Mouse (Mus musculus): ENCODE measurements around the gene Hoxa1. TPM values are rescaled to one million over a fixed set of nuclear protein-coding genes. Genes with fewer than 3 reads are reported as not detected.

The Hoxa1 gene
- polyA plus RNA-seq, 1 experiment, result 2.0 TPM

DNA sequence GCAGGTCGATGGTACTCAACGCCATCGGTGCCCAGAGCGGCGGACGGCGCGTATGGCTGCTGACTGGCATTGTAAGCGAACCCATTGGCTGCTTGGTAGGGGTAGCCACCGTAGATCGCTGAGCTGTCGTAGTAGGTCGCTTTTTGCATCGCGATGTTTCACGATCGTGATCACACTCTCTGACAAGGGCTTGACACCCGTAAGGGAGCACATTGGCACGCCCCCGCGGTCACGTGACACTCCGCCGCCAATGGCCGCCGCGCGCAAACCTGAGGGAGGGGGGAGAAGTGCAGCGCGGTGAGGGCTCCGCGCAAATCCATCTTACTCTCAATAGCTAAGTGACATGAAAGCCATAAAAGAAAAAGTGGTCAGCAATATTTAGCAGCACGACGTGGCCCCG lies 14.4 kb upstream of the Hoxa1 start:
- H3ac ChIP-seq (ENCODE audit: control insufficient read depth, insufficient read length), result no peak overlapping the region
- H3K27me3 ChIP-seq (ENCODE audit: control insufficient read depth, insufficient read depth, insufficient read length), result no peaks in the 10 kb centered on the region
- H3K36me3 ChIP-seq (ENCODE audit: control insufficient read depth, insufficient read depth), result no peaks in the 10 kb centered on the region
- no peak overlapping the region for H3K4me3 ChIP-seq
- no peak for TF ChIP-seq TCF12 (IDR thresholded peaks at IDR 0.05; ENCODE audit: insufficient read depth, poor library complexity, severe bottlenecking)
- no peak for TF ChIP-seq MYOD1 (IDR thresholded peaks at IDR 0.05; ENCODE audit: control insufficient read depth in 1 of 3, insufficient read length in 2 of 3, low read depth in 2 of 3)
- TF ChIP-seq POLR2A (IDR thresholded peaks at IDR 0.05; ENCODE audit: insufficient read length, low read depth), result no peak
- TF ChIP-seq CEBPB (IDR thresholded peaks at IDR 0.05; ENCODE audit: insufficient read depth, poor library complexity, severe bottlenecking), result no peak
- TF ChIP-seq POLR2AphosphoS2 (IDR thresholded peaks at IDR 0.05; ENCODE audit: insufficient read length, low read depth), result no peak
- TF ChIP-seq E2F4 (IDR thresholded peaks at IDR 0.05; ENCODE audit: insufficient read depth), result no peak
- no peak for TF ChIP-seq REST (IDR thresholded peaks at IDR 0.05; ENCODE audit: insufficient read depth, insufficient read length)
- TF ChIP-seq MYOG (IDR thresholded peaks at IDR 0.05; ENCODE audit: control insufficient read depth in 1 of 3, insufficient read depth in 1 of 3, insufficient read length in 2 of 3, low read depth in 2 of 3), result no peak
- TF ChIP-seq MAX (IDR thresholded peaks at IDR 0.05; ENCODE audit: low read depth), result no peak
- no peak for TF ChIP-seq USF1 (IDR thresholded peaks at IDR 0.05; ENCODE audit: low read depth)
- no peak for TF ChIP-seq TCF3 (IDR thresholded peaks at IDR 0.05; ENCODE audit: insufficient read length, low read depth)
- no peak for TF ChIP-seq SRF (IDR thresholded peaks at IDR 0.05; ENCODE audit: control insufficient read depth, insufficient read length, low read depth)
- H3K79me2 ChIP-seq (ENCODE audit: control insufficient read depth, insufficient read depth), result no peaks in the 10 kb centered on the region
- H3K4me2 ChIP-seq (ENCODE audit: low read depth), result no peak overlapping the region

DNA sequence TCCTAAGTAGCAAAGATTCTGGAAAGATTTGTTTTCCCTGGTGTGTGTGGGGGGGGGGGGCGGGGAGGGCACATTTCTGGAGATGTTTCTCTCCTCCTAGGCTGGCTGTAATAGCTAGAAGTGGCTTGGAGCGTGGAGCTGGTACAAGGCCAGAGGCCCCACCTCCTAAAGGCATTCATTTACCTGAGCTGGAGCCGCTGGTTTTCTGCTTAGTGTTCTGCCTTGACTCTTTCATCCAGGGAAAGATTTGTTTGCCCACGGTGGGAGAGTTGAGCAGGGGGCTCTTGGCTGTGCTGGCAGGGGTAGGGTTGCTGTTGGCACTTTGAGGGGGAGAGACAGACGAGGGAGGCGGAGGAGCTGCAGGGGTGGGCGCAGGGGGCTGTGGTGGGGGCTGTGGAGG lies 13.8 kb upstream of the Hoxa1 start:
- Histone ChIP-seq H3ac (ENCODE audit: control insufficient read depth, insufficient read length) (no peak overlapping the region), H3K36me3 (ENCODE audit: control insufficient read depth, insufficient read depth) (no peaks in the 10 kb centered on the region), H3K79me2 (ENCODE audit: control insufficient read depth, insufficient read depth) (no peaks in the 10 kb centered on the region), H3K27me3 (ENCODE audit: control insufficient read depth, insufficient read depth, insufficient read length) (no peaks in the 10 kb centered on the region), H3K4me3 (no peak overlapping the region), H3K4me2 (ENCODE audit: low read depth) (no peak overlapping the region)
- TF ChIP-seq MAX (IDR thresholded peaks at IDR 0.05; ENCODE audit: low read depth) (no peak), TCF3 (IDR thresholded peaks at IDR 0.05; ENCODE audit: insufficient read length, low read depth) (no peak), POLR2AphosphoS2 (IDR thresholded peaks at IDR 0.05; ENCODE audit: insufficient read length, low read depth) (no peak), USF1 (IDR thresholded peaks at IDR 0.05; ENCODE audit: low read depth) (no peak), E2F4 (IDR thresholded peaks at IDR 0.05; ENCODE audit: insufficient read depth) (no peak), SRF (IDR thresholded peaks at IDR 0.05; ENCODE audit: control insufficient read depth, insufficient read length, low read depth) (no peak), TCF12 (IDR thresholded peaks at IDR 0.05; ENCODE audit: insufficient read depth, poor library complexity, severe bottlenecking) (no peak), CEBPB (IDR thresholded peaks at IDR 0.05; ENCODE audit: insufficient read depth, poor library complexity, severe bottlenecking) (no peak), REST (IDR thresholded peaks at IDR 0.05; ENCODE audit: insufficient read depth, insufficient read length) (no peak), MYOG (IDR thresholded peaks at IDR 0.05; ENCODE audit: control insufficient read depth in 1 of 3, insufficient read depth in 1 of 3, insufficient read length in 2 of 3, low read depth in 2 of 3) (no peak), POLR2A (IDR thresholded peaks at IDR 0.05; ENCODE audit: insufficient read length, low read depth) (no peak), MYOD1 (IDR thresholded peaks at IDR 0.05; ENCODE audit: control insufficient read depth in 1 of 3, insufficient read length in 2 of 3, low read depth in 2 of 3) (no peak)

DNA sequence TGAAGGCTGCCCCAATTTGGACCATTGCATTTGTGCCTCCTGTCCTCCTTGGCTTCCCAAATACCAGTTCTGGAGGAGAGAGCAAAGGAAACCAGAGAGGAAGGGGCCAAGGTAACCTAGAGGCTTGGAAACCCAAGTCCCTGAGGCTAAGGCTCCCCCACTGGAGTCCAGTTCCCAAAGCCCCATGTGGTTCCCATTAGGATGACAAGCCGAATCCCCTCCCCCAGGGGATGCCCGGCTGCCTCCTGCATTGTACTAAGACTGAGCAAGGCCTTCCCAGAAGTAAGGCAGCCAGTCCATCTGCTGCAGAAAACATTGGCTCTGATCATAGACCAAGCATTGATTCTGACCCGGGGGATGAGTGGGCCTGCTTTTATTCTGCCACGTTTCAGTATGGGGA lies 13.2 kb upstream of the Hoxa1 start:
- H3K79me2 ChIP-seq (ENCODE audit: control insufficient read depth, insufficient read depth), result no peaks in the 10 kb centered on the region
- no peaks in the 10 kb centered on the region for H3K36me3 ChIP-seq (ENCODE audit: control insufficient read depth, insufficient read depth)
- H3K4me3 ChIP-seq, result no peak overlapping the region
- no peaks in the 10 kb centered on the region for H3K27me3 ChIP-seq (ENCODE audit: control insufficient read depth, insufficient read depth, insufficient read length)
- TF ChIP-seq POLR2AphosphoS2 (IDR thresholded peaks at IDR 0.05; ENCODE audit: insufficient read length, low read depth) (no peak), MAX (IDR thresholded peaks at IDR 0.05; ENCODE audit: low read depth) (no peak), MYOG (IDR thresholded peaks at IDR 0.05; ENCODE audit: control insufficient read depth in 1 of 3, insufficient read depth in 1 of 3, insufficient read length in 2 of 3, low read depth in 2 of 3) (no peak), TCF3 (IDR thresholded peaks at IDR 0.05; ENCODE audit: insufficient read length, low read depth) (no peak), SRF (IDR thresholded peaks at IDR 0.05; ENCODE audit: control insufficient read depth, insufficient read length, low read depth) (no peak), REST (IDR thresholded peaks at IDR 0.05; ENCODE audit: insufficient read depth, insufficient read length) (no peak), TCF12 (IDR thresholded peaks at IDR 0.05; ENCODE audit: insufficient read depth, poor library complexity, severe bottlenecking) (no peak), E2F4 (IDR thresholded peaks at IDR 0.05; ENCODE audit: insufficient read depth) (no peak), USF1 (IDR thresholded peaks at IDR 0.05; ENCODE audit: low read depth) (no peak), CEBPB (IDR thresholded peaks at IDR 0.05; ENCODE audit: insufficient read depth, poor library complexity, severe bottlenecking) (no peak), MYOD1 (IDR thresholded peaks at IDR 0.05; ENCODE audit: control insufficient read depth in 1 of 3, insufficient read length in 2 of 3, low read depth in 2 of 3) (no peak), POLR2A (IDR thresholded peaks at IDR 0.05; ENCODE audit: insufficient read length, low read depth) (no peak)
- H3ac ChIP-seq (ENCODE audit: control insufficient read depth, insufficient read length), result no peak overlapping the region
- H3K4me2 ChIP-seq (ENCODE audit: low read depth), result no peak overlapping the region

DNA sequence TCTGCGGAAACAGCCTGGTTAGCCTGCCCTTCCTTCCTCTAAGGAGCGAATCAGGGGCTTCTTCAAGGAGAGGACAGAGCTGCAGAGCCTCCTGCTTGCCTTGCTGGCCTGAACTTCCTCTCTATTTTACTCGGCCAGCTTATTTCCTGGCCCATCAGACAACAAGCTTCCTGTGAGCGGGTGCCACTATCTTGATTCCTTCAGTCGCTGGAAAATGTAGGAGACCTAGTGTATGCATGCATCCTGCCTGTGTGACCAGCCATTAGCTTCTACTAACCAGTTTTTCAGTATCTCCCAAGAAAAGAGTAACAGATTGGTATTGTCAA lies 12.7 kb upstream of the Hoxa1 start:
- no peak for TF ChIP-seq TCF12 (IDR thresholded peaks at IDR 0.05; ENCODE audit: insufficient read depth, poor library complexity, severe bottlenecking)
- no peak for TF ChIP-seq E2F4 (IDR thresholded peaks at IDR 0.05; ENCODE audit: insufficient read depth)
- no peak for TF ChIP-seq CEBPB (IDR thresholded peaks at IDR 0.05; ENCODE audit: insufficient read depth, poor library complexity, severe bottlenecking)
- TF ChIP-seq MAX (IDR thresholded peaks at IDR 0.05; ENCODE audit: low read depth), result no peak
- no peak for TF ChIP-seq TCF3 (IDR thresholded peaks at IDR 0.05; ENCODE audit: insufficient read length, low read depth)
- no peak for TF ChIP-seq POLR2AphosphoS2 (IDR thresholded peaks at IDR 0.05; ENCODE audit: insufficient read length, low read depth)
- no peak for TF ChIP-seq USF1 (IDR thresholded peaks at IDR 0.05; ENCODE audit: low read depth)
- TF ChIP-seq POLR2A (IDR thresholded peaks at IDR 0.05; ENCODE audit: insufficient read length, low read depth), result no peak
- TF ChIP-seq REST (IDR thresholded peaks at IDR 0.05; ENCODE audit: insufficient read depth, insufficient read length), result no peak
- TF ChIP-seq MYOG (IDR thresholded peaks at IDR 0.05; ENCODE audit: control insufficient read depth in 1 of 3, insufficient read depth in 1 of 3, insufficient read length in 2 of 3, low read depth in 2 of 3), result no peak
- TF ChIP-seq MYOD1 (IDR thresholded peaks at IDR 0.05; ENCODE audit: control insufficient read depth in 1 of 3, insufficient read length in 2 of 3, low read depth in 2 of 3), result no peak
- no peak for TF ChIP-seq SRF (IDR thresholded peaks at IDR 0.05; ENCODE audit: control insufficient read depth, insufficient read length, low read depth)
- Histone ChIP-seq H3ac (ENCODE audit: control insufficient read depth, insufficient read length) (no peak overlapping the region), H3K4me2 (ENCODE audit: low read depth) (no peak overlapping the region), H3K79me2 (ENCODE audit: control insufficient read depth, insufficient read depth) (no peaks in the 10 kb centered on the region), H3K36me3 (ENCODE audit: control insufficient read depth, insufficient read depth) (no peaks in the 10 kb centered on the region), H3K4me3 (no peak overlapping the region), H3K27me3 (ENCODE audit: control insufficient read depth, insufficient read depth, insufficient read length) (no peaks in the 10 kb centered on the region)
